In the genomic region with DNA sequence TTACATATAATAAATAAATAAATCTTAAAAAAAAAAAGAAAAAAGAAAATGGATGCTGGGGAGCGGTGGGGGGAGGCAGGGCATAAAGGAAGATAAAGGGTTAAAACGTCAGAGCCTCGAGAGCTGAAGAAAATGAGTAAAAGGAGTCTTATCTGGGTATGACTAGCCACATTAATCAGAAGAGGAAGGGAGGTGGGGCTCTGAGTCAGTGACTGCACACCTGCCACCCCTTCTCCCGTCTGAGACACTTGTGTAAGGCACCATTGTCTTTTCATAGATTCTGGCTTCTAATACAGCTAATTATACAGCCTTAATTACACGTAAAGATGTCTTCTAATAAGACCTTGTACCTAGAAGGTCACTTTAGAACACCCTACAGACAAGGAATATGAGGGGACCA, we compare ENCODE assay signal across 24 mouse cellular contexts. TPM values are rescaled to one million over a fixed set of nuclear protein-coding genes. Genes with fewer than 3 reads are reported as not detected.
DNase-seq lines count a peak whose midpoint lies in the region; ATAC-seq and TF ChIP-seq lines count a peak whose summit lies in the region.
"Had no signal": no experiment of that assay in that cellular context is flagged by ENCODE, and none has a peak within 500 bp of the region (broad histone marks: within the 10 kb centered on the region; RNA-seq: fewer than 3 reads in every experiment).

No protein-coding gene starts in this region.

- no peak for TF ChIP-seq CTCF in C2C12 (IDR thresholded peaks at IDR 0.05; ENCODE audit: control insufficient read depth, insufficient read depth, insufficient read length)
- TF ChIP-seq CTCF in intestine, postnatal 0 days (IDR thresholded peaks at IDR 0.05; ENCODE audit: low read depth), result no peak

- peak; percentile 78 for ATAC-seq in CD4-positive, CD25-positive, alpha-beta regulatory T cell, adult 4 months
- peak; percentile 70; the same call in 1 of the 2 replicates for ATAC-seq in intestine, postnatal 0 days
- ATAC-seq in stomach, embryonic 15.5 days (ENCODE audit: insufficient read depth, low FRiP score, low read depth), result peak; percentile 58; the same call in 1 of the 2 replicates
- ATAC-seq: midbrain, embryonic 15.5 days had no signal

- no peak overlapping the region for H3K27ac ChIP-seq in intestine, postnatal 0 days (ENCODE audit: low read depth, low read length)
- H3K27ac ChIP-seq in stomach, embryonic 15.5 days, result no peak overlapping the region
- H3K27ac ChIP-seq: embryonic facial prominence, embryonic 12.5 days; heart, adult 2 months; heart, embryonic 13.5 days; hindbrain, embryonic 13.5 days; kidney, embryonic 15.5 days; left cerebral cortex, adult 2 months; liver, embryonic 14.5 days; midbrain, embryonic 15.5 days; neural tube, embryonic 15.5 days had no signal

- no peak overlapping the region for H3K4me2 ChIP-seq in intestine, postnatal 0 days (replicated peaks; ENCODE audit: low read depth)
- no peak overlapping the region for H3K4me2 ChIP-seq in stomach, embryonic 15.5 days
- H3K4me2 ChIP-seq: embryonic facial prominence, embryonic 12.5 days; heart, embryonic 13.5 days; hindbrain, embryonic 13.5 days; kidney, embryonic 15.5 days; lung, embryonic 14.5 days; midbrain, embryonic 15.5 days; neural tube, embryonic 15.5 days had no signal

- WGBS in intestine, postnatal 0 days, result 40% methylated on average over 5 of the region's 5 CpGs
- WGBS in stomach, embryonic 15.5 days, result 47% methylated on average over 5 of the region's 5 CpGs

- H3K36me3 ChIP-seq in C2C12 (ENCODE audit: control insufficient read depth, insufficient read depth), result no peaks in the 10 kb centered on the region
- no peaks in the 10 kb centered on the region for H3K36me3 ChIP-seq in intestine, postnatal 0 days (ENCODE audit: control insufficient read depth, insufficient read depth)
- no peaks in the 10 kb centered on the region for H3K36me3 ChIP-seq in stomach, embryonic 15.5 days
- H3K36me3 ChIP-seq: embryonic facial prominence, embryonic 12.5 days; heart, embryonic 13.5 days; hindbrain, embryonic 13.5 days; kidney, embryonic 15.5 days; midbrain, embryonic 15.5 days; neural tube, embryonic 15.5 days had no signal

- no peak for DNase-seq in spleen, postnatal 14 days (ENCODE audit: low spot score in 2 of 2)
- DNase-seq in spleen, postnatal 10 days (ENCODE audit: low spot score in 2 of 2), result no peak
- DNase-seq in layer of hippocampus, adult 18-20 months (ENCODE audit: low spot score in 2 of 2), result no peak
- DNase-seq: adrenal gland, postnatal 36 days; cerebellum, adult 18-20 months; cerebellum, postnatal 25 days; gastrocnemius, postnatal 36 days; heart, adult 2 months; kidney, postnatal 36 days; lung, embryonic 14.5 days; right cerebral cortex, adult 18-20 months; right cerebral cortex, postnatal 4 days had no signal

- no peaks in the 10 kb centered on the region for H3K79me2 ChIP-seq in C2C12 (ENCODE audit: control insufficient read depth, insufficient read depth)

- H3K4me1 ChIP-seq in intestine, postnatal 0 days (replicated peaks; ENCODE audit: control insufficient read depth, insufficient read depth, low read length), result no peaks in the 10 kb centered on the region
- no peaks in the 10 kb centered on the region for H3K4me1 ChIP-seq in stomach, embryonic 15.5 days
- H3K4me1 ChIP-seq: embryonic facial prominence, embryonic 12.5 days; heart, embryonic 13.5 days; hindbrain, embryonic 13.5 days; kidney, embryonic 15.5 days; midbrain, embryonic 15.5 days; neural tube, embryonic 15.5 days had no signal

- H3K79me3 ChIP-seq in C2C12 (ENCODE audit: low read depth), result no peaks in the 10 kb centered on the region

- no peak overlapping the region for H3K4me3 ChIP-seq in C2C12 (ENCODE audit: insufficient read depth, poor library complexity, severe bottlenecking)
- no peak overlapping the region for H3K4me3 ChIP-seq in intestine, postnatal 0 days (ENCODE audit: low read depth, low read length)
- no peak overlapping the region for H3K4me3 ChIP-seq in stomach, embryonic 15.5 days (replicated peaks)
- H3K4me3 ChIP-seq: embryonic facial prominence, embryonic 12.5 days; heart, adult 2 months; heart, embryonic 13.5 days; hindbrain, embryonic 13.5 days; kidney, embryonic 15.5 days; left cerebral cortex, adult 2 months; midbrain, embryonic 15.5 days; neural tube, embryonic 15.5 days had no signal

- H3K27me3 ChIP-seq in C2C12 (ENCODE audit: control insufficient read depth, insufficient read depth, insufficient read length), result no peaks in the 10 kb centered on the region
- H3K27me3 ChIP-seq in intestine, postnatal 0 days (replicated peaks; ENCODE audit: control insufficient read depth, insufficient read depth, low read length), result no peaks in the 10 kb centered on the region
- H3K27me3 ChIP-seq in stomach, embryonic 15.5 days (replicated peaks), result no peaks in the 10 kb centered on the region
- H3K27me3 ChIP-seq: embryonic facial prominence, embryonic 12.5 days; hindbrain, embryonic 13.5 days; kidney, embryonic 15.5 days; midbrain, embryonic 15.5 days; neural tube, embryonic 15.5 days had no signal

- H3ac ChIP-seq in C2C12 (ENCODE audit: control insufficient read depth, insufficient read length, low read depth), result no peak overlapping the region

- no peak overlapping the region for H3K9ac ChIP-seq in intestine, postnatal 0 days (ENCODE audit: low read depth, low read length)
- no peak overlapping the region for H3K9ac ChIP-seq in stomach, embryonic 15.5 days
- H3K9ac ChIP-seq: embryonic facial prominence, embryonic 12.5 days; heart, embryonic 13.5 days; hindbrain, embryonic 13.5 days; kidney, embryonic 15.5 days; liver, embryonic 14.5 days; lung, embryonic 14.5 days; midbrain, embryonic 15.5 days; neural tube, embryonic 15.5 days had no signal

- H3K9me3 ChIP-seq in intestine, postnatal 0 days (ENCODE audit: control insufficient read depth), result no peaks in the 10 kb centered on the region
- no peaks in the 10 kb centered on the region for H3K9me3 ChIP-seq in stomach, embryonic 15.5 days
- H3K9me3 ChIP-seq: embryonic facial prominence, embryonic 12.5 days; heart, embryonic 13.5 days; hindbrain, embryonic 13.5 days; kidney, embryonic 15.5 days; midbrain, embryonic 15.5 days; neural tube, embryonic 15.5 days had no signal

TF ChIP-seq in C2C12, 6 proteins besides CTCF, POLR2A, EP300 and RAD21:
- TF ChIP-seq MYOD1 (IDR thresholded peaks at IDR 0.05; ENCODE audit: control insufficient read depth, insufficient read length, low read depth), result peak; percentile 89
- TF ChIP-seq MYOG (IDR thresholded peaks at IDR 0.05; ENCODE audit: control insufficient read depth, extremely low read depth, insufficient read length), result no peak
- TF ChIP-seq FOSL1 (IDR thresholded peaks at IDR 0.05; ENCODE audit: insufficient read depth, low read length, poor library complexity, severe bottlenecking), result no peak

RNA-seq across cellular contexts. Expression of gene Creb3l2, which starts 13.6 kb away (rescaled TPM):
- 8.8 TPM for polyA plus RNA-seq in C2C12 (2012; fragmentation: generic; extraction: Trizol)
- 1 to 10 TPM; 3.2 to 3.3 TPM for polyA plus RNA-seq in CD4-positive, CD25-positive, alpha-beta regulatory T cell, adult 4 months (2017; shearing (Covaris generic))
- polyA plus RNA-seq in intestine, postnatal 0 days (2015; fragmentation: Nextera tagmentation; extraction: Ambion mirVana), result 9.9 and 10.0 TPM in 2 replicates
- 18.1 and 21.7 TPM in 2 replicates for polyA plus RNA-seq in stomach, embryonic 15.5 days (2015; fragmentation: Nextera tagmentation; extraction: Ambion mirVana)
- total RNA-seq in layer of hippocampus, adult 18-20 months (2021), result 1 to 10 TPM; 9.3 to 9.4 TPM
